Mouse (Mus musculus) bone marrow, adult 2 months (tissue): ENCODE data around the gene Elmsan1. TPM values are rescaled to one million over a fixed set of nuclear protein-coding genes. Genes with fewer than 3 reads are reported as not detected.

Source experiments
- H3K27ac ChIP-seq: fragments of 200-500 bp; 2 replicates; pipeline ENCODE4 v1.5.1; 2012; ENCODE audit warnings: low read depth, mild to moderate bottlenecking, control low read depth, inconsistent platforms, low read length; ENCODE audit not compliant: control insufficient read depth, poor library complexity, insufficient read depth
- H3K4me1 ChIP-seq: fragments of 200-500 bp; 2 replicates; pipeline ENCODE4 v1.6.1; 2011; ENCODE audit warnings: low read length; ENCODE audit not compliant: control insufficient read depth, insufficient read depth
- H3K4me3 ChIP-seq: fragments of 200-500 bp; replicated peaks from 2 replicates; pipeline ENCODE3; 2011; ENCODE audit warnings: mild to moderate bottlenecking, low read depth, low read length, control low read depth; ENCODE audit not compliant: control insufficient read depth
- CTCF ChIP-seq: fragments of 200-500 bp; IDR thresholded peaks from 2 replicates; pipeline ENCODE4 v1.5.1; 2011; ENCODE audit warnings: low read length, control low read depth; ENCODE audit not compliant: control insufficient read depth, insufficient read depth
- POLR2A ChIP-seq: fragments of 200-500 bp; IDR thresholded peaks from 2 replicates; pipeline ENCODE4 v1.6.1; 2011; ENCODE audit warnings: low read depth, mild to moderate bottlenecking, control low read depth, low read length, borderline replicate concordance; ENCODE audit not compliant: control insufficient read depth
- WGBS: fragments of 180-500 bp; shearing (Covaris S2); methylation state at CpG from one replicate; pipeline ENCODE4 v1.1.7; 2018; 5-methylcytosine and 5-hydroxymethylcytosine counted together
- polyA plus RNA-seq: library from polyadenylated mRNA; stranded (reverse); fragments of >200 nt; gene quantifications from 2 replicates; pipeline ENCODE4 v1.2.4, GENCODE M21; 2011; ENCODE audit warnings: low replicate concordance; ENCODE audit not compliant: missing spikeins, insufficient read depth, insufficient read length

Gene Elmsan1
- polyA plus RNA-seq, 1 experiment, result 20.0 TPM

DNA sequence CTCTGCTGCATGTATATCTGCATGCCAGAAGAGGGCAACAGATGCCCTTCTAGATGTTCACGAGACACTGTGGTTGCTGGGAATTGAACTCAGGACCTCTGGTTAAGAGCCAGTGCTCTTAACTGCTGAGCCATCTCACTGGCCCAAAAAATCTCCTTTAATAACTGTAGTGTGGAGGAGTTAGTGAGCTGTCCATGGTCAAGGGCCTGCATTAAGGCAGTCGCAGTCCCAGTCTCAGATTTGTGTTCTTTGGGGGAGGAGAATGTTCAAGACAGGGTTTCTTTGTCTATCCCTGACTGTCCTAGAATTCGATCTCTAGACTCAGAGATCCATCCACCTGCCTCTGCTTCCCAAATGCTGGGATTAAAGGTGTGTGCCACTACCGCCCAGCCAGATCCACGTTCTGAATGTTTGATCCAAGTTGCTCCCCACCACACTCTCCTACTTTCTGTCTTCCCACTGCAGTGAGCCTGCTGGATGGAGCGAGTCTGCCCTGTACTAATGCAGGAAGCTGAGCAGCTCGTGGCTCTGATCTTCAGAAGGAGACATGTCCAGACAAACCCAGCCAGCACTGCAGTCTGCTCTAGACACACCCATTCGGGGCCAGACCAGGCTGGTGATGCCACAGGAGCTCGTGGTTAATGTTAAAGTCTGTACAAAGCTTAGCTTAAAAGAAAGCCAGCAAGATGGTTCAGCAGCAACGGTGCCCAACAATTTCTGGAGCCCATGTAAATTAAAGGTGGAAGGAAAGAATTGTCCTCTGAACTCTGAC is 17.5 kb upstream of the Elmsan1 start:
- no peak overlapping the region for H3K4me3 ChIP-seq
- H3K4me1 ChIP-seq, result no peaks in the 10 kb centered on the region
- WGBS, result 69% methylated on average over 10 of the region's 10 CpGs
- TF ChIP-seq CTCF, result no peak
- no peak for TF ChIP-seq POLR2A
- no peak overlapping the region for H3K27ac ChIP-seq

DNA sequence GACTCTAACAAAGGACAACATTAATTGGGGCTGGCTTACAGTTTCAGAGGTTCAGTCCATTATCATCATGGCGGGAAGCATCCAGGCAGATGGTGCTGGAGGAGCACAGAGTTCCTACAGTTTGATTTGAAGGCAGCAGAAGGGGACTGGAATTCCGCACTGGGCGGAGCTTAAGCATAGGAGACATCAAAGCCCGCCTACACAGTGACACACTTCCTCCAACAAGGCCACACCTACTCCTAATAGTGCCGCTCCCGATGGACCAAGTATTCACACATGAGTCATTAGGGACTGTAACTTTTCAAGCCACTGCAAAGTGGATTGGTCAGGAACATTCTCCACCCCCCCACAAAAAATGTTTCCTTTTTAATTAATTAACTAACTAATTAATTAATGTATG is 16.9 kb upstream of the Elmsan1 start:
- no peak overlapping the region for H3K4me3 ChIP-seq
- no peaks in the 10 kb centered on the region for H3K4me1 ChIP-seq
- 86% methylated on average over 6 of the region's 6 CpGs for WGBS
- TF ChIP-seq POLR2A (no peak), CTCF (no peak)
- no peak overlapping the region for H3K27ac ChIP-seq

DNA sequence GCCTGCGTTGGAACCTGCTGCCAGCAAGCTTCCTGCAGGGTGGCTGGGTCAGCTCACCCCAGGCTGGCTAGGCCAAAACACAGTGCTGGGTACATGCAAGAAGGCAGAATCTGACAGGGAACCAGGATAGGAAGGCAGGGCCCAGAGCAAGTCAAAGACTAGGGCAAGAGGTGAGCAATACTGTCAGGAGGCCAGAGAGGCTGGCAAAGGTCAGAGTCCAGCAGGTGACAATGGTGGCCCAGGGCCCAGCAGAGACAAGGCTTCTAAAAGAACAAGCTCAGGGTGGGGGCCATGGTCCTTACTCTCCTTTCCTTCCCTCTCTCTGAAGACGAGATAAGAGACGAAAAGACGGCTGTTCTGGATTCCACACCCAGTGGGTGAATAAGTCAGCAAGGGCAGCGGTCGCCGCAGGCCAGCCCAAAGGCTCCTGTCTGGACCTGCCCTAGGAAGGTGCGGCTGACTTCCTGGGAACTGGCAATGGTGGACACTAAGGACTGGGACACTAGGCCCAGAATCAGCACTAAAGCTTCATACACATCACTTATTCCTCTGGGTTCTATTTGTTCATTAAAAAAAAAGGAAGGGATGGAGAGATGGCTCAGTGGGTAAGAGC is 14.9 kb upstream of the Elmsan1 start:
- no peaks in the 10 kb centered on the region for H3K4me1 ChIP-seq
- no peak for TF ChIP-seq POLR2A
- no peak for TF ChIP-seq CTCF
- 80% methylated on average over 8 of the region's 8 CpGs for WGBS
- H3K4me3 ChIP-seq, result no peak overlapping the region
- H3K27ac ChIP-seq, result no peak overlapping the region

DNA sequence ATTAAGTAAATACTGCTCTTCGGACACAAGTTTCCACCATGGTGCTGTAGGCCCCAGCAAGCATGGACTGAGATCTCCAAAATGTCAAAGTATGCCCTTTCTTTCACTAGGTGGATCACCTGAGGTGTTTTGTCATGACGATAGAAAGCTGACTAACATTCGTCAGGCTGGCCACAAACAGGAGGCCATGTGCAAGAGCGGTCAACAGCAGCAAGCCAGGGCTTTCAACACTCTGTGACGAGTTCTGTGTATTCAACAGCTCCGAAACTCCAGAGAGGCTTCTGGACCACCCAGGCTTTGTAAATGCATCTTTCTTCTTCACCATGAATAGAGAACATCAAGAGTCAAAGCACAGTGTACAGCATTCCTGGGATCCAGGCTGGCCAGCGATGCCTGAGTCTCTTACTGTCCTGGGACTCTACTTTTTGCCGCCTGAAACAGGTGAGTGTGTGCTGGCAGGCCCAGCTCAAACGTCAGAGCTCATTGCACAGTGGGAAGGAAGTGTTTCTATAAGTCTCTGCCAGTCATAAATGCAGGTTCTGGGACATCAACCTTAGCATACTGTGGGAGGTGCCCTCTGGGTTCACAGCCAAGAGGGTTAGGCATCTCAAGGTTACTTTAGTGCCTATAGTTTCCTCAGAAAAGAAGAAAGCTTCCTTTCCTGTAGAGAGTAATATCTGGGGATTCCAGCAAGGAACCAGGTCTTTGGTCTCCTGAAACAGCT is 7.6 kb upstream of the Elmsan1 start:
- TF ChIP-seq CTCF, result no peak
- no peak for TF ChIP-seq POLR2A
- H3K4me1 ChIP-seq, result no peaks in the 10 kb centered on the region; the same call in 1 of the 2 replicates
- no peak overlapping the region for H3K4me3 ChIP-seq
- WGBS, result 62% methylated on average over 9 of the region's 9 CpGs
- peak overlapping the region; percentile 81 for H3K27ac ChIP-seq

DNA sequence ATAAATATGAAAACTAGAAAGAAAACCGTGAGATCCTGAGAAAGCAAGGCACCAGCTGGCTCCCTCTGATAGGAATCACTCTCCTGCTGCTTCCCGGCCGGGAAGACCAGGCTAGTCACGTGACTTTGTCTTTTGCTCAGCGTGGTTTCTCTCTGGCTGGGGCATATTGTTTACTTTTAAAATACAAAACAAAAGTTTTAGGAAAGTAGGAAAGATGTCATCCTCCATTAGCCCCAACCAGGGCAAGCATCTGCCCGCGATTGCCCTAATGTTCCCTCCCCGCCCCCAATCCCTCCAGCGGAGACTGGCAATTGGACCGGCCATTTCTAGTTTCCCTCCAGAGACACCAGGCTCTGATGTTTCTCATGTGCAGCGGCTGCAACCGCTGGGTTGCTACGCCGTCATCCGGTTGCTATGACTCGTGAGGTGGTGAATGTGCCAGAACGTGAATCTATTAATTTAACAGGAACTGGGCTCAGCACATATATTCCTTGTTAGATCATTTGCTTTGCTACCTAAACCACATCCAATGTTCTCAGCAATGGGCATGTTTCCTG is 3.8 kb upstream of the Elmsan1 start:
- WGBS, result 7% methylated on average over 17 of the region's 17 CpGs
- TF ChIP-seq CTCF, result no peak
- no peak for TF ChIP-seq POLR2A
- Histone ChIP-seq H3K4me3 (peak overlapping the region; percentile 26), H3K4me1 (peaks cover 1% of the 10 kb centered on the region; the same call in 1 of the 2 replicates), H3K27ac (no peak overlapping the region)

DNA sequence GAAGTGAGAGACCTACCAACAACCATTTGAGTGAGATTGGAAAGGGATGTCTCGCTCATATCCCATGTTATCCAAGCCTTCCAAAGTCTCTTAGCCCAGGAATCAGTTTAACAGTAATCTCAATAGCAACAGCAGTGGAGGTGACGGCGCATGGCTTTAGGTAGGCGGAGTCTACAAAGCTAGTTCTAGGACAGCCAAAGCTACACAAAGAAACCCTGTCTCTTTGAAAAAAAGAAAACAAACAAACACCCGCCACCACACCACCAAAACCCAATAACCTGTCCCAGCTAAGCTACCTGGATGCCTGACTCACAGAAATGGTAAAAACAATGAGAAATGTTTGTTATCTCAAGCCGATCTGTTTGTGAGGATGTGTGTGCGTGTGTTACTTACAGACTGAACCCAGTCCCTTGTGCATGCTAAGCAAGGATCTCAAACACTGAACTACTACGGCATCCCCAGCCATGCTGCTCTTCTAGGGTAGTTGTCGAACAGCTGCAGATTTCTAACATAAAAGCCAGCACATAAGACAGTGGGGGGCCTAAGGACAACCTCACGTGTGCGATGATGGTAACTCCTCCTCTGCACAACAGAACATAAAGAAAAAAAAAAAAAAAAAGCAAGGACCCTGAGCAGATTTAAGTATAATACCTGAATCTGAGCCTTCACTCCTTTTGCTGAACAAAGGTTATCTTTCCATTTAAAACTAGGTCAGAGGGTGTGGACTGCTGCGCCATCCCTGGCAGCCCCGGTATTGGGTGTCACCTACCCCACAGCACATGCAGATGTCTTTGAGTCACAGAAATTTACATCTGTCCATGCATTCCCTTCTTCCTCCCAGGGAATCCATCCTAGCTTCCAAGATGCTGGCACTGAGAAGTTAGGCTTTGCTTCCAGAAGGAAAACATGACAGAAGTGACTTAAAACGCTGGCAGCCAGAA is 2.5 kb upstream of the Elmsan1 start:
- no peak overlapping the region for H3K27ac ChIP-seq
- TF ChIP-seq POLR2A, result no peak
- no peak for TF ChIP-seq CTCF
- H3K4me1 ChIP-seq, result peaks cover 1% of the 10 kb centered on the region; the same call in 1 of the 2 replicates
- 85% methylated on average over 14 of the region's 14 CpGs for WGBS
- H3K4me3 ChIP-seq, result no peak overlapping the region

DNA sequence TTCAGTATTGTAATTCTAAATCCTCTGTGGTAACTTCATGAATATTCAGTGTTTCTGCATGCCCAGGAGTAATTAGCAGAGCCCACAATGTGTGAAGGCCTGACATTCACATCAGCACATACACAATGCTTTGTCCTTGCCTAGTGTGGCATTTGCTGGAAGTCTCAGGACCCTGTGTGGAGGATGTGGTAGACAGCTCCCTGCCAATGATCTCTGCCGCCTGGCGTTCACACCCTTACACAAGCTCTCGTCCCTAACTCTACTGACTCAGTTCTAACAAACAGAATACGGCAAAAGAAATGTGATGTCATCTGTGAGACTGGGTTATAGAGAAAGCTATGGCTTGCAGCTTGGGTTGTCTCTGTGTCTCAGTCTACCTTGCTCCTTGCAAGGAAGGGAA is 1.8 kb upstream of the Elmsan1 start:
- H3K27ac ChIP-seq, result no peak overlapping the region
- peaks cover 1% of the 10 kb centered on the region; the same call in 1 of the 2 replicates for H3K4me1 ChIP-seq

More for the DNA sequence above, 1.8 kb upstream of the Elmsan1 start:
- no peak for TF ChIP-seq CTCF
- TF ChIP-seq POLR2A, result no peak
- no peak overlapping the region for H3K4me3 ChIP-seq
- WGBS, result 70% methylated on average over 4 of the region's 4 CpGs
